Mouse (Mus musculus) embryonic facial prominence, embryonic 11.5 days (tissue): ENCODE measurements around the gene Med4. TPM values are rescaled to one million over a fixed set of nuclear protein-coding genes. Genes with fewer than 3 reads are reported as not detected.

Experiments used
- ATAC-seq: fragments of 200-750 bp; cut with Nextera tagmentation; replicated peaks from 2 replicates; pipeline ENCODE4 v1.8.0; 2017; ENCODE audit warnings: low read depth; ENCODE audit not compliant: insufficient number of reproducible peaks, low FRiP score, low TSS enrichment
- DNase-seq: peaks from one replicate; pipeline ENCODE4 v3.0.0-alpha.2; 2015; ENCODE audit warnings: low spot score
- H3K27ac ChIP-seq: fragments of 300-500 bp; sonication (generic); replicated peaks from 2 replicates; pipeline ENCODE4 v1.5.1; 2014; ENCODE audit warnings: mild to moderate bottlenecking, low read depth, low read length, control low read depth
- H3K27me3 ChIP-seq: fragments of 300-500 bp; sonication (generic); 2 replicates; pipeline ENCODE4 v1.6.1; 2014; ENCODE audit warnings: mild to moderate bottlenecking, low read length, moderate library complexity, mixed read lengths; ENCODE audit not compliant: control insufficient read depth, insufficient read depth
- H3K36me3 ChIP-seq: fragments of 300-500 bp; sonication (generic); replicated peaks from 2 replicates; pipeline ENCODE4 v1.6.1; 2014; ENCODE audit warnings: low read depth, mild to moderate bottlenecking, low read length, moderate library complexity, mixed read lengths; ENCODE audit not compliant: control insufficient read depth, insufficient read depth
- H3K4me1 ChIP-seq: fragments of 300-500 bp; sonication (generic); 2 replicates; pipeline ENCODE4 v1.6.1; 2014; ENCODE audit warnings: low read length, mixed read lengths; ENCODE audit not compliant: control insufficient read depth, insufficient read depth
- H3K4me2 ChIP-seq: fragments of 300-500 bp; sonication (generic); 2 replicates; pipeline ENCODE4 v1.6.1; 2014; ENCODE audit warnings: low read depth, mild to moderate bottlenecking, control low read depth, low read length, moderate library complexity
- H3K4me3 ChIP-seq: fragments of 300-500 bp; sonication (generic); 2 replicates; pipeline ENCODE4 v1.5.1; 2014; ENCODE audit warnings: low read depth, low read length, control low read depth
- H3K9ac ChIP-seq: fragments of 300-500 bp; sonication (generic); replicated peaks from 2 replicates; pipeline ENCODE4 v1.6.1; 2014; ENCODE audit warnings: mild to moderate bottlenecking, control low read depth, low read length
- H3K9me3 ChIP-seq: fragments of 300-500 bp; sonication (generic); replicated peaks from 2 replicates; pipeline ENCODE4 v1.6.1; 2016; ENCODE audit warnings: mild to moderate bottlenecking, low read length, inconsistent platforms, mixed read lengths; ENCODE audit not compliant: control insufficient read depth
- WGBS: fragments of 180-500 bp; shearing (Covaris S2); extraction: QIAGEN DNeasy Blood & Tissue Kit; methylation state at CpG from one replicate; pipeline ENCODE4 v1.1.7; 2014; 5-methylcytosine and 5-hydroxymethylcytosine counted together
- polyA plus RNA-seq: library from polyadenylated mRNA; unstranded; fragments of >200 nt; fragmentation: Nextera tagmentation; extraction: Ambion mirVana; gene quantifications from 2 replicates; pipeline ENCODE4 v1.2.1, GENCODE M21; 2014

Gene Med4
- 107 and 113 TPM in 2 replicates for polyA plus RNA-seq

- H3K4me2 ChIP-seq: peak within 1 kb of the TSS; percentile 78
- H3K9me3 ChIP-seq: no peaks in the 10 kb centered on the region
- DNase-seq (peak; percentile 96), ATAC-seq (peak; percentile 95)
- under 1% methylated on average over 41 of the region's 41 CpGs for WGBS
- H3K36me3 ChIP-seq: no peaks in the 10 kb centered on the region; the same call in 1 of the 2 replicates
- H3K27ac ChIP-seq: no peak within 1 kb of the TSS
- no peaks in the 10 kb centered on the region for H3K27me3 ChIP-seq
- H3K4me1 ChIP-seq: no peaks in the 10 kb centered on the region
- H3K4me3 ChIP-seq: peak within 1 kb of the TSS; percentile 59
- H3K9ac ChIP-seq: peak within 1 kb of the TSS; percentile 77
Measured at GRCm38 (mm10) chr14:73509765-73510423, at the start of gene Med4. TSS of gene Med4 (plus strand) at chr14:73510025.

DNA sequence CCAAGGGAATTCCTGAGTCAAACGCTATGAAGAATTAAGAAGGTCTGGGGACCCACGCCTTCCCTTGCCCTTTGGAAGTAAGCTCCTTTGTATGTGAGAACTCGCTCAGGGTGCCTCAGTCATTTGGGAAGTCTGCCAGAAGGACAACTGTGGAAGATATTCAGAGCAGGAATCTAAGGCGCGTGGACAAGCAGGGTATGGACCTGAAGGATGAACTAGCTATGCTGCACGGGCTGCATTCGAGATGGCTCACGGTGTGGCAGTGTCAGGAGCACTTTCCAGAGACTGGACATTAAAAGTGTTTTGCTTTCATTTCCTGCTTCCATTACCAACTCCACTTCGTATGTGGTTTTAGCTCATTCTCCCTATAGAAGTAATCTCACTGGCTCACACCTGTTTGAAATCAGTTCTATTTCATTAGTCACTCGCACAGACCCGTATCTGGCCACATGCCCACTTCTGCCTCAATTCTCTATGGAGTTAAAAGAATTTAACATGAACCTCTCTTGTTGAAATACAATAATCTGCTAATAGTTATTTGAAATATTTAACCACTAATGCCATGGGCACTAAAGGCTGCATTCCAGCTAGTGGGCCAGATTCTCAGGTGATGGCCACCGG is 49.2 kb upstream of the Med4 start:
- DNase-seq (peak; percentile 29), ATAC-seq (no peak)
- Histone ChIP-seq H3K27me3 (no peaks in the 10 kb centered on the region), H3K4me3 (no peak overlapping the region), H3K27ac (no peak overlapping the region), H3K9ac (no peak overlapping the region), H3K4me1 (no peaks in the 10 kb centered on the region), H3K9me3 (no peaks in the 10 kb centered on the region), H3K36me3 (no peaks in the 10 kb centered on the region), H3K4me2 (no peak overlapping the region)
- WGBS: 68% methylated on average over 12 of the region's 12 CpGs

- H3K4me2 ChIP-seq: no peak overlapping the region
- no peaks in the 10 kb centered on the region for H3K36me3 ChIP-seq
- H3K27me3 ChIP-seq: no peaks in the 10 kb centered on the region
- no peaks in the 10 kb centered on the region for H3K9me3 ChIP-seq
- 88% methylated on average over 4 of the region's 4 CpGs for WGBS
- no peaks in the 10 kb centered on the region for H3K4me1 ChIP-seq
- no peak overlapping the region for H3K27ac ChIP-seq
- H3K4me3 ChIP-seq: no peak overlapping the region
- no peak overlapping the region for H3K9ac ChIP-seq
- no peak for DNase-seq
- ATAC-seq: no peak
Measured at GRCm38 (mm10) chr14:73462211-73462610, 47.6 kb upstream of the Med4 start.

DNA sequence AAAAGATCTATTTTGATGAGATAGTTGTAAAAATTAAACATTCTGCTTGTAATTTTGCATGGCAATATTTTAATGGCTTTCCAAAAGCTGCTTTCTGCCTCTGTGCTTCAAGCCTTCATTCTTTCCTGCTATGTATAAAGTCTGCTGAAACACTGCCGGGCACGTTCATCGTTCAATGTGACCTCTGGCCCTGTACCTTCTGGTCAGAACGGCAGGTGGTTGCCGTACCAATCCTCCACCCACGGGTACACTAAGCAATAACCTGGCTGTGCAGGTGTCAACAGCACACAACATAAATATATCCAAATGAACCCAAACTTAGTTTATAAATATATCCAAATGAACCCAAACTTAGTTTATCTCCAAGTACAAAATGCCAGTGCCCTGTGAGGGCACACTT is 42.1 kb upstream of the Med4 start:
- H3K4me1 ChIP-seq: no peaks in the 10 kb centered on the region
- H3K9ac ChIP-seq: no peak overlapping the region
- H3K36me3 ChIP-seq: no peaks in the 10 kb centered on the region
- H3K27me3 ChIP-seq: no peaks in the 10 kb centered on the region
- 84% methylated on average over 6 of the region's 6 CpGs for WGBS
- no peak for ATAC-seq
- H3K9me3 ChIP-seq: no peaks in the 10 kb centered on the region
- no peak overlapping the region for H3K4me3 ChIP-seq
- no peak overlapping the region for H3K27ac ChIP-seq
- H3K4me2 ChIP-seq: no peak overlapping the region
- no peak for DNase-seq

- ATAC-seq (no peak), DNase-seq (no peak)
- no peak overlapping the region for H3K9ac ChIP-seq
- H3K4me2 ChIP-seq: no peak overlapping the region
- no peaks in the 10 kb centered on the region for H3K36me3 ChIP-seq
- no peaks in the 10 kb centered on the region for H3K27me3 ChIP-seq
- WGBS: 76% methylated on average over 7 of the region's 7 CpGs
- H3K27ac ChIP-seq: no peak overlapping the region
- no peak overlapping the region for H3K4me3 ChIP-seq
- H3K9me3 ChIP-seq: no peaks in the 10 kb centered on the region
- no peaks in the 10 kb centered on the region for H3K4me1 ChIP-seq
Measured at GRCm38 (mm10) chr14:73469506-73469905, 40.3 kb upstream of the Med4 start.

GRCm38 (mm10) chr14:73470593-73470992 is 39.2 kb upstream of the Med4 start:
- no peak overlapping the region for H3K4me3 ChIP-seq
- H3K4me2 ChIP-seq: no peak overlapping the region
- H3K9me3 ChIP-seq: no peaks in the 10 kb centered on the region
- H3K9ac ChIP-seq: no peak overlapping the region
- no peaks in the 10 kb centered on the region for H3K4me1 ChIP-seq
- DNase-seq (no peak), ATAC-seq (no peak)
- H3K27me3 ChIP-seq: no peaks in the 10 kb centered on the region
- WGBS: 74% methylated on average over 8 of the region's 8 CpGs
- no peak overlapping the region for H3K27ac ChIP-seq
- no peaks in the 10 kb centered on the region for H3K36me3 ChIP-seq

GRCm38 (mm10) chr14:73472205-73472604 is 37.6 kb upstream of the Med4 start:
- ATAC-seq (no peak), DNase-seq (no peak)
- Histone ChIP-seq H3K4me3 (no peak overlapping the region), H3K27me3 (no peaks in the 10 kb centered on the region), H3K27ac (no peak overlapping the region), H3K9me3 (no peaks in the 10 kb centered on the region), H3K9ac (no peak overlapping the region), H3K4me2 (no peak overlapping the region), H3K36me3 (no peaks in the 10 kb centered on the region), H3K4me1 (no peaks in the 10 kb centered on the region)
- WGBS: 73% methylated on average over 7 of the region's 7 CpGs

GRCm38 (mm10) chr14:73473670-73474460 is 36.0 kb upstream of the Med4 start:
- no peak overlapping the region for H3K27ac ChIP-seq
- H3K9ac ChIP-seq: no peak overlapping the region
- no peak for DNase-seq
- no peak overlapping the region for H3K4me3 ChIP-seq
- no peaks in the 10 kb centered on the region for H3K4me1 ChIP-seq
- no peaks in the 10 kb centered on the region for H3K36me3 ChIP-seq
- ATAC-seq: no peak
- H3K9me3 ChIP-seq: no peaks in the 10 kb centered on the region
- no peak overlapping the region for H3K4me2 ChIP-seq
- WGBS: 34% methylated on average over 3 of the region's 3 CpGs
- H3K27me3 ChIP-seq: no peaks in the 10 kb centered on the region
